ENCODE assay signal across 41 mouse cellular contexts in the genomic region with DNA sequence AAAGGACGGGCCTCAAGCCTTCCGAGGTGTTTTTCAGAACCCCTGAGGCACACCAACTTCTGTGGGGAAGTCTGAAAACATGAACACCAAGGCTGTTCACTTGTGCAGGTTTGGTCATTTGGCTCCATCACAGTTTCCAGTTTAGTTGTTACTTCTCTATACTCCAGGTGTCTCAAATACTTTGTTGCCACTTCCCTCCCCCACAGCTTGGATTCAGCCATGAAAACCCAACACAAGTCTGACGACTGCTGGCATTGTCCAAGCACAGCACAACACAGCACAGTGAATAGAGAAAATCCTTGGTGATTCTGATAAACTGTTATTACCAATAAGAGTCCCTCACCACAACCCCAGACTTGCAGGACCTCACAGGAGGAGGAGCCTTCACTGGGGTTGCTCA. TPM values are rescaled to one million over a fixed set of nuclear protein-coding genes. Genes with fewer than 3 reads are reported as not detected.
"Had no signal": no experiment of that assay in that cellular context is flagged by ENCODE, and none has a peak within 500 bp of the region (broad histone marks: within the 10 kb centered on the region; RNA-seq: fewer than 3 reads in every experiment).

No protein-coding gene starts in this region.

- H3K4me2 ChIP-seq: limb, embryonic 12.5 days; limb, embryonic 13.5 days; limb, embryonic 15.5 days; liver, embryonic 11.5 days; liver, embryonic 12.5 days; liver, embryonic 13.5 days; liver, embryonic 15.5 days; lung, embryonic 14.5 days; lung, embryonic 15.5 days; midbrain, embryonic 11.5 days; midbrain, embryonic 12.5 days; midbrain, embryonic 13.5 days; midbrain, embryonic 15.5 days had no signal

- H3K9me3 ChIP-seq: limb, embryonic 10.5 days; limb, embryonic 12.5 days; limb, embryonic 13.5 days; limb, embryonic 15.5 days; liver, embryonic 12.5 days; liver, embryonic 13.5 days; liver, embryonic 15.5 days; lung, embryonic 15.5 days; megakaryocyte, embryonic 14.5 days; midbrain, embryonic 10.5 days; midbrain, embryonic 12.5 days; midbrain, embryonic 13.5 days; midbrain, embryonic 15.5 days had no signal

- H3K4me3 ChIP-seq: limb, embryonic 10.5 days; limb, embryonic 12.5 days; limb, embryonic 13.5 days; limb, embryonic 15.5 days; liver, embryonic 12.5 days; liver, embryonic 13.5 days; liver, embryonic 15.5 days; lung, embryonic 15.5 days; megakaryocyte, embryonic 14.5 days; midbrain, embryonic 10.5 days; midbrain, embryonic 12.5 days; midbrain, embryonic 13.5 days; midbrain, embryonic 15.5 days; myocyte had no signal

- H3K27ac ChIP-seq: limb, embryonic 10.5 days; limb, embryonic 12.5 days; limb, embryonic 13.5 days; limb, embryonic 15.5 days; liver, embryonic 12.5 days; liver, embryonic 13.5 days; liver, embryonic 14.5 days; liver, embryonic 15.5 days; lung, embryonic 15.5 days; macrophage; midbrain, embryonic 10.5 days; midbrain, embryonic 12.5 days; midbrain, embryonic 13.5 days; midbrain, embryonic 15.5 days had no signal

- H3K9ac ChIP-seq: limb, embryonic 12.5 days; limb, embryonic 13.5 days; limb, embryonic 15.5 days; liver, embryonic 12.5 days; liver, embryonic 13.5 days; liver, embryonic 14.5 days; liver, embryonic 15.5 days; liver, postnatal 0 days; lung, embryonic 14.5 days; lung, embryonic 15.5 days; midbrain, embryonic 12.5 days; midbrain, embryonic 13.5 days; midbrain, embryonic 15.5 days had no signal

- DNase-seq: left cerebral cortex, postnatal 4 days; liver; liver, embryonic 13.5 days; liver, postnatal 0 days; lung, adult 18-20 months; lung, adult 2 months; lung, embryonic 14.5 days; lung, postnatal 10 days; lung, postnatal 14 days; lung, postnatal 36 days; lung, postnatal 4 days; midbrain, embryonic 14.5 days had no signal

- H3K36me3 ChIP-seq: limb, embryonic 10.5 days; limb, embryonic 12.5 days; limb, embryonic 13.5 days; limb, embryonic 15.5 days; liver, embryonic 12.5 days; liver, embryonic 13.5 days; liver, embryonic 15.5 days; lung, embryonic 15.5 days; midbrain, embryonic 10.5 days; midbrain, embryonic 12.5 days; midbrain, embryonic 13.5 days; midbrain, embryonic 15.5 days had no signal

- H3K27me3 ChIP-seq: limb, embryonic 12.5 days; limb, embryonic 13.5 days; limb, embryonic 15.5 days; liver, embryonic 13.5 days; liver, embryonic 15.5 days; lung, embryonic 15.5 days; midbrain, embryonic 12.5 days; midbrain, embryonic 13.5 days; midbrain, embryonic 15.5 days had no signal

- ATAC-seq: liver, embryonic 12.5 days; liver, postnatal 0 days; lung, postnatal 0 days; midbrain, embryonic 13.5 days; midbrain, embryonic 15.5 days; midbrain, embryonic 16.5 days had no signal

- H3K4me1 ChIP-seq: limb, embryonic 10.5 days; limb, embryonic 15.5 days; liver, embryonic 12.5 days; liver, embryonic 13.5 days; liver, embryonic 15.5 days; lung, embryonic 15.5 days; midbrain, embryonic 10.5 days; midbrain, embryonic 12.5 days; midbrain, embryonic 13.5 days; midbrain, embryonic 15.5 days had no signal

RNA-seq across cellular contexts. Expression of gene Timm8a2, which starts 42.5 kb away (rescaled TPM):
- total RNA-seq: left cerebral cortex, postnatal 25 days; left cerebral cortex, postnatal 36 days; liver, adult 2 months; megakaryocyte progenitor cell, adult 5-6 weeks; megakaryocyte-erythroid progenitor cell, adult 5-6 weeks; monocyte, adult 5-6 weeks had no signal
- polyA plus RNA-seq: limb, embryonic 10.5 days; limb, embryonic 11.5 days; limb, embryonic 12.5 days; limb, embryonic 13.5 days; limb, embryonic 15.5 days; liver, adult 2 months; liver, embryonic 11.5 days; liver, embryonic 12.5 days; liver, embryonic 13.5 days; liver, embryonic 14.5 days; liver, embryonic 15.5 days; liver, embryonic 16.5 days; liver, postnatal 0 days; lung, adult 2 months; lung, embryonic 14.5 days; lung, embryonic 15.5 days; lung, embryonic 16.5 days; lung, postnatal 0 days; macrophage; midbrain, embryonic 10.5 days; midbrain, embryonic 11.5 days; midbrain, embryonic 12.5 days; midbrain, embryonic 13.5 days; midbrain, embryonic 14.5 days; midbrain, embryonic 15.5 days; midbrain, embryonic 16.5 days; midbrain, postnatal 0 days; myocyte had no signal
